Comparison of ENCODE assay signal across 13 mouse cellular contexts in the genomic region with DNA sequence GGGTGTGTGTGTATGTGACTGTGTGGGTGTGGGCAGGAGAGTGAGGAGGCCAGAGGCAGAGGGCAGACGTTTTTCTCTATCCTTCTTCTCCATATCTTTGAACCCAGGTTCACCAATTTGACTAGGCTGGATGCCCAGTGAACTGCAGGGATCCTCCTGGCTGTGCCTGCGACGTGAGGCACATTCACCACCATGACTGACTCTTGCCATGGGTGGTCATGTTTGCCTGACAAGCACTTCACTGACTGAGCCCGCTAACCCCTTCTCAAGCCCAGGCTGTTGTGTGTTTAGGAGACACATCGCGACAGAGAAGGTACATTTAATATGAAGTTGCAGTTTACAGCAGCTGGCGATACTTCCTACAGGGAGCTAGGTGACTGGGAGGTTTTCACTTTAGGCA. TPM values are rescaled to one million over a fixed set of nuclear protein-coding genes. Genes with fewer than 3 reads are reported as not detected.
DNase-seq lines count a peak whose midpoint lies in the region; ATAC-seq and TF ChIP-seq lines count a peak whose summit lies in the region.
"Had no signal": no experiment of that assay in that cellular context is flagged by ENCODE, and none has a peak within 500 bp of the region (broad histone marks: within the 10 kb centered on the region; RNA-seq: fewer than 3 reads in every experiment).

No protein-coding gene starts in this region.

- no peak for TF ChIP-seq CTCF in brain, embryonic 14.5 days (IDR thresholded peaks at IDR 0.05; ENCODE audit: borderline replicate concordance, extremely low read depth, insufficient read depth, insufficient read length)

- 0 out of 2 replicates have a peak, but pooled peaks cover 11% of the 10 kb centered on the region for H3K27me3 ChIP-seq in forebrain, embryonic 13.5 days
- peaks cover 9% of the 10 kb centered on the region; the same call in 1 of the 2 replicates for H3K27me3 ChIP-seq in forebrain, embryonic 15.5 days
- no peaks in the 10 kb centered on the region; the same call in 1 of the 2 replicates for H3K27me3 ChIP-seq in midbrain, embryonic 11.5 days (ENCODE audit: control insufficient read depth, insufficient read depth, low read length)
- H3K27me3 ChIP-seq in midbrain, embryonic 13.5 days, result peaks cover 4% of the 10 kb centered on the region
- H3K27me3 ChIP-seq in midbrain, embryonic 14.5 days (ENCODE audit: control insufficient read depth, insufficient read depth, low read length), result peaks cover 3% of the 10 kb centered on the region; the same call in 1 of the 2 replicates
- H3K27me3 ChIP-seq: embryonic facial prominence, embryonic 12.5 days had no signal

- peaks cover 10% of the 10 kb centered on the region for H3K4me1 ChIP-seq in forebrain, embryonic 13.5 days
- H3K4me1 ChIP-seq in forebrain, embryonic 15.5 days, result peaks cover 11% of the 10 kb centered on the region
- peaks cover 7% of the 10 kb centered on the region for H3K4me1 ChIP-seq in midbrain, embryonic 11.5 days (ENCODE audit: control insufficient read depth, insufficient read depth, low read length)
- peaks cover 28% of the 10 kb centered on the region for H3K4me1 ChIP-seq in midbrain, embryonic 13.5 days (replicated peaks)
- peaks cover 6% of the 10 kb centered on the region; the same call in 1 of the 2 replicates for H3K4me1 ChIP-seq in midbrain, embryonic 14.5 days (ENCODE audit: control insufficient read depth, insufficient read depth, low read length)

- no peak for TF ChIP-seq POLR2A in brain, embryonic 14.5 days (IDR thresholded peaks at IDR 0.05; ENCODE audit: borderline replicate concordance, extremely low read depth, insufficient read depth, insufficient read length, poor library complexity, severe bottlenecking)

- 0 out of 2 replicates have a peak, but pooled peaks have one; percentile 14 for ATAC-seq in forebrain, embryonic 13.5 days
- no peak for ATAC-seq in forebrain, embryonic 15.5 days (replicated peaks)
- 0 out of 2 replicates have a peak, but pooled peaks have one; percentile 12 for ATAC-seq in midbrain, embryonic 11.5 days (ENCODE audit: low FRiP score)
- ATAC-seq in midbrain, embryonic 13.5 days, result no peak; the same call in 1 of the 2 replicates
- peak; percentile 14; the same call in 1 of the 2 replicates for ATAC-seq in midbrain, embryonic 14.5 days (ENCODE audit: low FRiP score, low TSS enrichment)

- peak; percentile 89 for DNase-seq in midbrain, embryonic 11.5 days (ENCODE audit: low spot score, missing footprints)
- DNase-seq in brain, embryonic 14.5 days (ENCODE audit: low read depth), result peak; percentile 39
- DNase-seq in midbrain, embryonic 14.5 days, result no peak
- DNase-seq in right cerebral cortex, postnatal 36 days (ENCODE audit: low spot score in 2 of 2), result no peak
- no peak for DNase-seq in kidney, postnatal 10 days

- H3K4me2 ChIP-seq in forebrain, embryonic 13.5 days, result no peak overlapping the region
- H3K4me2 ChIP-seq in forebrain, embryonic 15.5 days (replicated peaks), result no peak overlapping the region
- no peak overlapping the region for H3K4me2 ChIP-seq in midbrain, embryonic 11.5 days
- no peak overlapping the region for H3K4me2 ChIP-seq in midbrain, embryonic 13.5 days (replicated peaks)
- H3K4me2 ChIP-seq in midbrain, embryonic 14.5 days (ENCODE audit: low read length), result no peak overlapping the region
- H3K4me2 ChIP-seq: embryonic facial prominence, embryonic 12.5 days; heart, embryonic 11.5 days had no signal

- WGBS in forebrain, embryonic 13.5 days, result 62% methylated on average over 7 of the region's 7 CpGs
- WGBS in forebrain, embryonic 15.5 days, result 59% methylated on average over 7 of the region's 7 CpGs
- WGBS in midbrain, embryonic 11.5 days, result 65% methylated on average over 7 of the region's 7 CpGs
- WGBS in midbrain, embryonic 13.5 days, result 53% methylated on average over 7 of the region's 7 CpGs
- WGBS in midbrain, embryonic 14.5 days, result 52% methylated on average over 7 of the region's 7 CpGs

- H3K9ac ChIP-seq in forebrain, embryonic 13.5 days, result no peak overlapping the region
- H3K9ac ChIP-seq in forebrain, embryonic 15.5 days (replicated peaks), result no peak overlapping the region
- H3K9ac ChIP-seq in midbrain, embryonic 11.5 days (ENCODE audit: low read length), result no peak overlapping the region
- H3K9ac ChIP-seq in midbrain, embryonic 13.5 days (replicated peaks), result no peak overlapping the region
- no peak overlapping the region for H3K9ac ChIP-seq in midbrain, embryonic 14.5 days (replicated peaks; ENCODE audit: low read length)
- H3K9ac ChIP-seq: embryonic facial prominence, embryonic 12.5 days had no signal

- no peaks in the 10 kb centered on the region for H3K9me3 ChIP-seq in forebrain, embryonic 13.5 days (replicated peaks)
- H3K9me3 ChIP-seq in forebrain, embryonic 15.5 days, result no peaks in the 10 kb centered on the region
- H3K9me3 ChIP-seq in midbrain, embryonic 11.5 days (ENCODE audit: control insufficient read depth, low read length), result no peaks in the 10 kb centered on the region
- H3K9me3 ChIP-seq in midbrain, embryonic 13.5 days, result no peaks in the 10 kb centered on the region
- no peaks in the 10 kb centered on the region for H3K9me3 ChIP-seq in midbrain, embryonic 14.5 days (ENCODE audit: control insufficient read depth, low read length)
- H3K9me3 ChIP-seq: embryonic facial prominence, embryonic 12.5 days had no signal

- no peak overlapping the region for H3K27ac ChIP-seq in forebrain, embryonic 13.5 days
- H3K27ac ChIP-seq in forebrain, embryonic 15.5 days (replicated peaks), result no peak overlapping the region
- H3K27ac ChIP-seq in midbrain, embryonic 11.5 days (ENCODE audit: low read depth, low read length), result no peak overlapping the region
- no peak overlapping the region for H3K27ac ChIP-seq in midbrain, embryonic 13.5 days
- H3K27ac ChIP-seq in midbrain, embryonic 14.5 days (replicated peaks; ENCODE audit: low read depth, low read length), result no peak overlapping the region
- H3K27ac ChIP-seq: embryonic facial prominence, embryonic 12.5 days had no signal

- H3K4me3 ChIP-seq in forebrain, embryonic 13.5 days, result no peak overlapping the region
- H3K4me3 ChIP-seq in forebrain, embryonic 15.5 days, result no peak overlapping the region
- no peak overlapping the region for H3K4me3 ChIP-seq in midbrain, embryonic 11.5 days (ENCODE audit: low read depth, low read length)
- no peak overlapping the region for H3K4me3 ChIP-seq in midbrain, embryonic 13.5 days (replicated peaks)
- H3K4me3 ChIP-seq in midbrain, embryonic 14.5 days (replicated peaks; ENCODE audit: low read depth, low read length), result no peak overlapping the region
- H3K4me3 ChIP-seq: embryonic facial prominence, embryonic 12.5 days had no signal

- no peaks in the 10 kb centered on the region for H3K36me3 ChIP-seq in forebrain, embryonic 13.5 days (ENCODE audit: poor library complexity, severe bottlenecking)
- H3K36me3 ChIP-seq in forebrain, embryonic 15.5 days, result no peaks in the 10 kb centered on the region
- no peaks in the 10 kb centered on the region for H3K36me3 ChIP-seq in midbrain, embryonic 11.5 days (ENCODE audit: control insufficient read depth, insufficient read depth, low read length)
- no peaks in the 10 kb centered on the region for H3K36me3 ChIP-seq in midbrain, embryonic 13.5 days
- no peaks in the 10 kb centered on the region for H3K36me3 ChIP-seq in midbrain, embryonic 14.5 days (ENCODE audit: control insufficient read depth, insufficient read depth, low read length)
- H3K36me3 ChIP-seq: embryonic facial prominence, embryonic 12.5 days had no signal

RNA-seq across cellular contexts. Expression of gene Gtsf1l, which starts 14.6 kb away (rescaled TPM):
- not detected in 2 replicates for polyA plus RNA-seq in forebrain, embryonic 13.5 days (2015; fragmentation: Nextera tagmentation; extraction: Ambion mirVana)
- polyA plus RNA-seq in forebrain, embryonic 15.5 days (2015; fragmentation: Nextera tagmentation; extraction: Ambion mirVana), result not detected in 2 replicates
- polyA plus RNA-seq in midbrain, embryonic 11.5 days (2014; fragmentation: Nextera tagmentation; extraction: Ambion mirVana), result not detected in 2 replicates
- not detected in 2 replicates for polyA plus RNA-seq in midbrain, embryonic 13.5 days (2015; fragmentation: Nextera tagmentation; extraction: Ambion mirVana)
- not detected in 2 replicates for polyA plus RNA-seq in brain, embryonic 14.5 days (2012; rRNA removed)
- not detected in 2 replicates for polyA plus RNA-seq in midbrain, embryonic 14.5 days (2014; fragmentation: Nextera tagmentation; extraction: Ambion mirVana)
- polyA plus RNA-seq: embryonic facial prominence, embryonic 12.5 days; heart, embryonic 11.5 days; large intestine, adult 2 months; lung, adult 2 months; stomach, embryonic 14.5 days had no signal

RNA-seq across cellular contexts. Expression of gene Mybl2, which starts 47.7 kb away (rescaled TPM):
- 24.8 and 27.0 TPM in 2 replicates for polyA plus RNA-seq in forebrain, embryonic 13.5 days (2015; fragmentation: Nextera tagmentation; extraction: Ambion mirVana)
- 11.8 and 14.3 TPM in 2 replicates for polyA plus RNA-seq in forebrain, embryonic 15.5 days (2015; fragmentation: Nextera tagmentation; extraction: Ambion mirVana)
- 25.7 and 29.8 TPM in 2 replicates for polyA plus RNA-seq in midbrain, embryonic 11.5 days (2014; fragmentation: Nextera tagmentation; extraction: Ambion mirVana)
- polyA plus RNA-seq in midbrain, embryonic 13.5 days (2015; fragmentation: Nextera tagmentation; extraction: Ambion mirVana), result 10.8 and 12.4 TPM in 2 replicates
- 11.0 and 15.9 TPM in 2 replicates for polyA plus RNA-seq in brain, embryonic 14.5 days (2012; rRNA removed)
- polyA plus RNA-seq in midbrain, embryonic 14.5 days (2014; fragmentation: Nextera tagmentation; extraction: Ambion mirVana), result 2.4 and 4.2 TPM in 2 replicates

Comparison
In these comparisons a context has a peak if more than half of its experiments do, and no peak if none do; other contexts are left out.
1. ATAC-seq: peak in forebrain, embryonic 13.5 days (single experiment), midbrain, embryonic 11.5 days (single experiment) and midbrain, embryonic 14.5 days (single experiment); none in forebrain, embryonic 15.5 days (single experiment) and midbrain, embryonic 13.5 days (single experiment).
2. DNase-seq: peak in midbrain, embryonic 11.5 days (single experiment) and brain, embryonic 14.5 days (single experiment); none in midbrain, embryonic 14.5 days (single experiment), right cerebral cortex, postnatal 36 days (0 of 2) and kidney, postnatal 10 days (single experiment).